In genomic region chr14:30352061-30352950, GRCm38 (mm10) we compare ENCODE assay signal across 8 mouse cellular contexts.
DNase-seq lines count a peak whose midpoint lies in the region; ATAC-seq lines count a peak whose summit lies in the region.

No protein-coding gene starts in this region.

- H3K9me3 ChIP-seq in embryonic facial prominence, embryonic 13.5 days, result no peaks in the 10 kb centered on the region
- no peaks in the 10 kb centered on the region for H3K9me3 ChIP-seq in intestine, embryonic 14.5 days (ENCODE audit: control insufficient read depth, low read length)
- no peaks in the 10 kb centered on the region for H3K9me3 ChIP-seq in limb, embryonic 10.5 days (replicated peaks)
- H3K9me3 ChIP-seq in neural tube, embryonic 14.5 days (ENCODE audit: control insufficient read depth, low read length), result no peaks in the 10 kb centered on the region

- H3K27me3 ChIP-seq in embryonic facial prominence, embryonic 13.5 days, result peaks cover 47% of the 10 kb centered on the region
- peaks cover 11% of the 10 kb centered on the region; the same call in 1 of the 2 replicates for H3K27me3 ChIP-seq in intestine, embryonic 14.5 days (replicated peaks; ENCODE audit: control insufficient read depth, insufficient read depth, low read length)
- peaks cover 72% of the 10 kb centered on the region for H3K27me3 ChIP-seq in limb, embryonic 10.5 days (ENCODE audit: low read depth, poor library complexity, severe bottlenecking)
- peaks cover 2% of the 10 kb centered on the region; the same call in 1 of the 2 replicates for H3K27me3 ChIP-seq in neural tube, embryonic 14.5 days (ENCODE audit: control insufficient read depth, insufficient read depth, low read length)

- peak; percentile 57 to 80 for DNase-seq in adrenal gland, adult (ENCODE audit: inconsistent age in 2 of 2, low spot score in 1 of 2)
- DNase-seq in adrenal gland, postnatal 4 days (ENCODE audit: low spot score in 2 of 2), result no peak
- peak; percentile 43 for DNase-seq in adrenal gland, postnatal 10 days
- peak; percentile 62 for DNase-seq in intestine, embryonic 14.5 days (ENCODE audit: low spot score)
- DNase-seq in limb, embryonic 10.5 days (ENCODE audit: low spot score), result peak; percentile 56

- H3K4me3 ChIP-seq in embryonic facial prominence, embryonic 13.5 days, result peak overlapping the region; percentile 67
- H3K4me3 ChIP-seq in intestine, embryonic 14.5 days (ENCODE audit: low read depth, low read length), result peak overlapping the region; percentile 64
- peak overlapping the region; percentile 58 for H3K4me3 ChIP-seq in limb, embryonic 10.5 days
- H3K4me3 ChIP-seq in neural tube, embryonic 14.5 days (ENCODE audit: low read depth, low read length), result peak overlapping the region; percentile 59

- WGBS in embryonic facial prominence, embryonic 13.5 days, result 2% methylated on average over 31 of the region's 31 CpGs
- WGBS in intestine, embryonic 14.5 days, result 3% methylated on average over 31 of the region's 31 CpGs
- WGBS in limb, embryonic 10.5 days, result 3% methylated on average over 31 of the region's 31 CpGs
- 3% methylated on average over 31 of the region's 31 CpGs for WGBS in neural tube, embryonic 14.5 days

- H3K4me1 ChIP-seq in embryonic facial prominence, embryonic 13.5 days, result peaks cover 34% of the 10 kb centered on the region
- H3K4me1 ChIP-seq in intestine, embryonic 14.5 days (replicated peaks; ENCODE audit: control insufficient read depth, insufficient read depth, low read length), result peaks cover 13% of the 10 kb centered on the region
- H3K4me1 ChIP-seq in limb, embryonic 10.5 days, result peaks cover 28% of the 10 kb centered on the region
- H3K4me1 ChIP-seq in neural tube, embryonic 14.5 days (ENCODE audit: control insufficient read depth, insufficient read depth, low read length), result no peaks in the 10 kb centered on the region; the same call in none of the 2 replicates

- no peaks in the 10 kb centered on the region for H3K36me3 ChIP-seq in embryonic facial prominence, embryonic 13.5 days
- H3K36me3 ChIP-seq in intestine, embryonic 14.5 days (ENCODE audit: control insufficient read depth, insufficient read depth, low read length), result no peaks in the 10 kb centered on the region
- H3K36me3 ChIP-seq in limb, embryonic 10.5 days, result no peaks in the 10 kb centered on the region
- H3K36me3 ChIP-seq in neural tube, embryonic 14.5 days (ENCODE audit: control insufficient read depth, insufficient read depth, low read length), result no peaks in the 10 kb centered on the region

- no peak overlapping the region for H3K27ac ChIP-seq in embryonic facial prominence, embryonic 13.5 days
- H3K27ac ChIP-seq in intestine, embryonic 14.5 days (ENCODE audit: low read depth), result no peak overlapping the region
- H3K27ac ChIP-seq in limb, embryonic 10.5 days, result no peak overlapping the region
- no peak overlapping the region for H3K27ac ChIP-seq in neural tube, embryonic 14.5 days (ENCODE audit: low read depth, low read length)

- H3K9ac ChIP-seq in embryonic facial prominence, embryonic 13.5 days, result peak overlapping the region; percentile 64
- peak overlapping the region; percentile 74 for H3K9ac ChIP-seq in intestine, embryonic 14.5 days (ENCODE audit: low read length)
- peak overlapping the region; percentile 81 for H3K9ac ChIP-seq in neural tube, embryonic 14.5 days (replicated peaks; ENCODE audit: low read depth, low read length)

- ATAC-seq in embryonic facial prominence, embryonic 13.5 days (ENCODE audit: insufficient number of reproducible peaks, insufficient read depth, low FRiP score, low TSS enrichment, low read depth), result no peak
- ATAC-seq in intestine, embryonic 14.5 days (replicated peaks; ENCODE audit: low FRiP score, low TSS enrichment, low read depth), result 0 out of 2 replicates have a peak, but pooled peaks have one; percentile 11
- peak; percentile 26 for ATAC-seq in neural tube, embryonic 14.5 days (ENCODE audit: low read depth)
- ATAC-seq in granulocyte monocyte progenitor cell, adult 5-6 weeks (replicated peaks; ENCODE audit: poor library complexity, severe bottlenecking), result no peak; the same call in 1 of the 2 replicates

- H3K4me2 ChIP-seq in embryonic facial prominence, embryonic 13.5 days, result peak overlapping the region; percentile 93
- peak overlapping the region; percentile 84 for H3K4me2 ChIP-seq in intestine, embryonic 14.5 days (ENCODE audit: low read length)
- H3K4me2 ChIP-seq in neural tube, embryonic 14.5 days (ENCODE audit: low read depth, low read length), result peak overlapping the region; percentile 91

Comparison
In these comparisons a context has a peak if more than half of its experiments do, and no peak if none do; other contexts are left out.
1. DNase-seq: peak in adrenal gland, adult (2 of 2), adrenal gland, postnatal 10 days (single experiment), intestine, embryonic 14.5 days (single experiment) and limb, embryonic 10.5 days (single experiment); none in adrenal gland, postnatal 4 days (0 of 2).
2. ATAC-seq: peak in intestine, embryonic 14.5 days (single experiment) and neural tube, embryonic 14.5 days (single experiment); none in embryonic facial prominence, embryonic 13.5 days (single experiment) and granulocyte monocyte progenitor cell, adult 5-6 weeks (single experiment).
3. Peak in every context shown above with its lines, with median percentiles within 50 percentile points of each other: H3K4me2 ChIP-seq, H3K4me3 ChIP-seq and H3K9ac ChIP-seq.